Mouse (Mus musculus): Measurements from ENCODE around the gene Bhmt.

- no peak for TF ChIP-seq GATA1 (IDR thresholded peaks at IDR 0.05; ENCODE audit: borderline replicate concordance, low read length)
- no peak for TF ChIP-seq CTCF (IDR thresholded peaks at IDR 0.05; ENCODE audit: low read depth, low read length)
- TF ChIP-seq TAL1 (conservative IDR thresholded peaks at IDR 0.05; ENCODE audit: low read depth, low read length), result no peak
- no peak for TF ChIP-seq GATA2 (IDR thresholded peaks at IDR 0.05; ENCODE audit: borderline replicate concordance, low read depth, low read length)
These were observed 39.1 kb upstream of the Bhmt start for GRCm38 (mm10) chr13:93676864-93677263.
